Mouse (Mus musculus) MEL (cell line): ENCODE data around the gene Ppp1r14b.

Experiments used
- BHLHE40 ChIP-seq: IDR thresholded peaks from 2 replicates; pipeline ENCODE4 v1.6.1; 2012; ENCODE audit warnings: low read depth, mild to moderate bottlenecking, inconsistent platforms, low read length, improper control_type of control experiment, borderline replicate concordance
- CTCF ChIP-seq, 3 experiments: IDR thresholded peaks in 2 of 3; conservative IDR thresholded peaks in 1 of 3; 2 replicates each; pipeline ENCODE4 v1.5.1; 2011 to 2012; ENCODE audit warnings: low read length in 3 of 3, low read depth in 2 of 3, mild to moderate bottlenecking in 2 of 3, improper control_type of control experiment in 1 of 3, inconsistent platforms in 1 of 3, mixed read lengths in 1 of 3, moderate library complexity in 1 of 3; ENCODE audit not compliant: control insufficient read depth in 1 of 3, insufficient read depth in 1 of 3, poor library complexity in 1 of 3, severe bottlenecking in 1 of 3
- EP300 ChIP-seq, 2 experiments: IDR thresholded peaks; 2 replicates each; pipeline ENCODE4 v1.6.1; 2011; ENCODE audit warnings: improper control_type of control experiment in 2 of 2, low read length in 2 of 2, low read depth in 1 of 2, mild to moderate bottlenecking in 1 of 2
- HCFC1 ChIP-seq: IDR thresholded peaks from 2 replicates; pipeline ENCODE4 v1.6.1; 2012; ENCODE audit warnings: low read depth, mild to moderate bottlenecking, inconsistent platforms, low read length, improper control_type of control experiment, moderate library complexity
- MAZ ChIP-seq: IDR thresholded peaks from 2 replicates; pipeline ENCODE4 v1.6.1; 2012; ENCODE audit warnings: low read depth, mild to moderate bottlenecking, inconsistent platforms, low read length, improper control_type of control experiment
- POLR2A ChIP-seq, 2 experiments: IDR thresholded peaks; 2 replicates each; pipeline ENCODE4 v1.6.1; 2011 to 2012; ENCODE audit warnings: low read length in 2 of 2, mild to moderate bottlenecking in 2 of 2, control low read depth in 1 of 2, improper control_type of control experiment in 1 of 2, low read depth in 1 of 2, moderate library complexity in 1 of 2; ENCODE audit not compliant: control insufficient read depth in 1 of 2, insufficient read depth in 1 of 2, poor library complexity in 1 of 2
- RAD21 ChIP-seq: IDR thresholded peaks from 2 replicates; pipeline ENCODE4 v1.6.1; 2011; ENCODE audit warnings: mild to moderate bottlenecking, low read depth, low read length, improper control_type of control experiment
- SMC3 ChIP-seq: IDR thresholded peaks from 2 replicates; pipeline ENCODE4 v1.6.1; 2011; ENCODE audit warnings: low read depth, low read length, improper control_type of control experiment
- USF1 ChIP-seq: IDR thresholded peaks from 2 replicates; pipeline ENCODE4 v1.6.1; 2014; ENCODE audit warnings: low read depth, mild to moderate bottlenecking, inconsistent platforms, low read length, improper control_type of control experiment, moderate library complexity
- ZC3H11A ChIP-seq: IDR thresholded peaks from 2 replicates; pipeline ENCODE4 v1.6.1; 2012; ENCODE audit warnings: low read depth, mild to moderate bottlenecking, inconsistent platforms, low read length, improper control_type of control experiment
- ZKSCAN1 ChIP-seq: IDR thresholded peaks from 2 replicates; pipeline ENCODE4 v1.6.1; 2012; ENCODE audit warnings: low read depth, mild to moderate bottlenecking, inconsistent platforms, low read length, improper control_type of control experiment, moderate library complexity

- no peak for TF ChIP-seq HCFC1
- TF ChIP-seq BHLHE40: no peak
- TF ChIP-seq RAD21: no peak
- no peak for TF ChIP-seq USF1
- TF ChIP-seq CTCF (IDR thresholded peaks at IDR 0.05 in 2 of 3, conservative IDR thresholded peaks at IDR 0.05 in 1 of 3; ENCODE audit: control insufficient read depth in 1 of 3, insufficient read depth in 1 of 3, low read depth in 2 of 3, low read length in 3 of 3, poor library complexity in 1 of 3, severe bottlenecking in 1 of 3): no peak
- TF ChIP-seq MAZ: no peak
- no peak for TF ChIP-seq ZC3H11A
- no peak for TF ChIP-seq POLR2A (IDR thresholded peaks at IDR 0.05; ENCODE audit: control insufficient read depth in 1 of 2, insufficient read depth in 1 of 2, low read depth in 1 of 2, low read length in 2 of 2, poor library complexity in 1 of 2)
- TF ChIP-seq EP300 (IDR thresholded peaks at IDR 0.05; ENCODE audit: low read depth in 1 of 2, low read length in 2 of 2): no peak
- TF ChIP-seq SMC3: no peak
- TF ChIP-seq ZKSCAN1: no peak
These were observed 24.1 kb upstream of the Ppp1r14b start for GRCm38 (mm10) chr19:6950613-6951153.
